Mouse (Mus musculus): ENCODE data around the gene Trpv5. TPM values are rescaled to one million over a fixed set of nuclear protein-coding genes. Genes with fewer than 3 reads are reported as not detected.

Trpv5 gene
- 0.04 TPM in 1 of 2 replicates, not detected in the other for polyA plus RNA-seq (2015; fragmentation: Nextera tagmentation; extraction: Ambion mirVana)

- DNase-seq (ENCODE audit: low spot score), result no peak
These were observed at the start of gene Trpv5 for GRCm38 (mm10) chr6:41680669-41681068. Gene Trpv5, minus strand, starts transcription at chr6:41680769.

GRCm38 (mm10) chr6:41727989-41728609 lies 47.5 kb upstream of the Trpv5 start:
- DNase-seq (ENCODE audit: low spot score), result peak; percentile 19

- no peak for DNase-seq (ENCODE audit: low spot score)
These were observed 40.9 kb upstream of the Trpv5 start for GRCm38 (mm10) chr6:41721430-41721829.

- no peak for DNase-seq (ENCODE audit: low spot score)
These were observed 29.7 kb upstream of the Trpv5 start for GRCm38 (mm10) chr6:41710281-41710680.

GRCm38 (mm10) chr6:41706275-41706674 lies 25.7 kb upstream of the Trpv5 start:
- no peak for DNase-seq (ENCODE audit: low spot score)

- no peak for DNase-seq (ENCODE audit: low spot score)
These were observed 23.6 kb upstream of the Trpv5 start, which contains the start of gene Kel for GRCm38 (mm10) chr6:41704123-41704522. Gene Kel, minus strand, starts transcription at chr6:41704339.

- DNase-seq (ENCODE audit: low spot score), result peak; percentile 45
These were observed 22.4 kb upstream of the Trpv5 start for GRCm38 (mm10) chr6:41702928-41703327.

GRCm38 (mm10) chr6:41701245-41701644 lies 20.7 kb upstream of the Trpv5 start:
- DNase-seq (ENCODE audit: low spot score), result no peak

- no peak for DNase-seq (ENCODE audit: low spot score)
These were observed 13.8 kb upstream of the Trpv5 start for GRCm38 (mm10) chr6:41694407-41694806.

GRCm38 (mm10) chr6:41692200-41692599 lies 11.6 kb upstream of the Trpv5 start:
- DNase-seq (ENCODE audit: low spot score), result no peak

- DNase-seq (ENCODE audit: low spot score), result no peak
These were observed 5.0 kb upstream of the Trpv5 start for GRCm38 (mm10) chr6:41685596-41685995.

- no peak for DNase-seq (ENCODE audit: low spot score)
These were observed 4.3 kb upstream of the Trpv5 start for GRCm38 (mm10) chr6:41684911-41685310.

- no peak for DNase-seq (ENCODE audit: low spot score)
These were observed 3.6 kb upstream of the Trpv5 start, which contains the start of gene Llcfc1 for GRCm38 (mm10) chr6:41684131-41684530. Gene Llcfc1, plus strand, starts transcription at chr6:41684431.

GRCm38 (mm10) chr6:41681656-41682055 lies 1.1 kb upstream of the Trpv5 start:
- DNase-seq (ENCODE audit: low spot score), result no peak

GRCm38 (mm10) chr6:41676530-41676929 lies 4.0 kb downstream of the Trpv5 start:
- DNase-seq (ENCODE audit: low spot score), result no peak

GRCm38 (mm10) chr6:41662320-41662719 lies 18.2 kb downstream of the Trpv5 start:
- DNase-seq (ENCODE audit: low spot score), result peak; percentile 44

GRCm38 (mm10) chr6:41658487-41658886 lies 22.1 kb downstream of the Trpv5 start:
- no peak for DNase-seq (ENCODE audit: low spot score)

GRCm38 (mm10) chr6:41654648-41655047 lies 25.9 kb downstream of the Trpv5 start:
- peak; percentile 9 for DNase-seq (ENCODE audit: low spot score)

GRCm38 (mm10) chr6:41653173-41653572 lies 27.4 kb downstream of the Trpv5 start:
- no peak for DNase-seq (ENCODE audit: low spot score)

GRCm38 (mm10) chr6:41646672-41647071 lies 33.9 kb downstream of the Trpv5 start:
- DNase-seq (ENCODE audit: low spot score), result no peak

GRCm38 (mm10) chr6:41646220-41646619 lies 34.3 kb downstream of the Trpv5 start:
- no peak for DNase-seq (ENCODE audit: low spot score)

- DNase-seq (ENCODE audit: low spot score), result no peak
These were observed 37.3 kb downstream of the Trpv5 start for GRCm38 (mm10) chr6:41643227-41643626.

GRCm38 (mm10) chr6:41642765-41643164 lies 37.8 kb downstream of the Trpv5 start:
- no peak for DNase-seq (ENCODE audit: low spot score)

Data from thymus, postnatal 0 days (tissue).